Mouse (Mus musculus): ENCODE data around the gene Esx1. TPM values are rescaled to one million over a fixed set of nuclear protein-coding genes. Genes with fewer than 3 reads are reported as not detected.

Gene Esx1
- polyA plus RNA-seq, 1 experiment: 15.6 TPM

GRCm38 (mm10) chrX:137119675-137120423 lies 2.0 kb downstream of the Esx1 start:
- Histone ChIP-seq H3K27me3 (ENCODE audit: control insufficient read depth, insufficient read depth, low read length, poor library complexity, severe bottlenecking) (peaks cover 12% of the 10 kb centered on the region; the same call in 1 of the 2 replicates), H3K36me3 (ENCODE audit: control insufficient read depth, insufficient read depth, low read length, poor library complexity, severe bottlenecking) (no peaks in the 10 kb centered on the region), H3K9ac (ENCODE audit: low read depth, poor library complexity, severe bottlenecking) (peak overlapping the region; percentile 61), H3K4me3 (ENCODE audit: low read depth, low read length) (peak overlapping the region; percentile 75), H3K9me3 (replicated peaks; ENCODE audit: control insufficient read depth, insufficient read depth, low read length, poor library complexity, severe bottlenecking) (no peaks in the 10 kb centered on the region), H3K27ac (ENCODE audit: insufficient read depth, low read length) (no peak overlapping the region), H3K4me1 (ENCODE audit: control insufficient read depth, insufficient read depth, low read length) (no peaks in the 10 kb centered on the region)
- TF ChIP-seq CTCF (IDR thresholded peaks at IDR 0.05; ENCODE audit: low read depth, low read length): no peak
- no peak for TF ChIP-seq EP300 (IDR thresholded peaks at IDR 0.05; ENCODE audit: insufficient read depth, low read depth, low read length)
- TF ChIP-seq POLR2A (IDR thresholded peaks at IDR 0.05; ENCODE audit: insufficient read depth, low read length): no peak

- Histone ChIP-seq H3K4me3 (ENCODE audit: low read depth, low read length) (peak overlapping the region; percentile 75), H3K36me3 (ENCODE audit: control insufficient read depth, insufficient read depth, low read length, poor library complexity, severe bottlenecking) (no peaks in the 10 kb centered on the region), H3K4me1 (ENCODE audit: control insufficient read depth, insufficient read depth, low read length) (no peaks in the 10 kb centered on the region), H3K27me3 (ENCODE audit: control insufficient read depth, insufficient read depth, low read length, poor library complexity, severe bottlenecking) (peaks cover 12% of the 10 kb centered on the region; the same call in 1 of the 2 replicates), H3K9me3 (replicated peaks; ENCODE audit: control insufficient read depth, insufficient read depth, low read length, poor library complexity, severe bottlenecking) (no peaks in the 10 kb centered on the region), H3K9ac (ENCODE audit: low read depth, poor library complexity, severe bottlenecking) (peak overlapping the region; percentile 61), H3K27ac (ENCODE audit: insufficient read depth, low read length) (no peak overlapping the region)
- TF ChIP-seq CTCF (IDR thresholded peaks at IDR 0.05; ENCODE audit: low read depth, low read length) (peak; percentile 49), EP300 (IDR thresholded peaks at IDR 0.05; ENCODE audit: insufficient read depth, low read depth, low read length) (no peak)
These were observed 3.7 kb downstream of the Esx1 start for GRCm38 (mm10) chrX:137118097-137118746.

DNA sequence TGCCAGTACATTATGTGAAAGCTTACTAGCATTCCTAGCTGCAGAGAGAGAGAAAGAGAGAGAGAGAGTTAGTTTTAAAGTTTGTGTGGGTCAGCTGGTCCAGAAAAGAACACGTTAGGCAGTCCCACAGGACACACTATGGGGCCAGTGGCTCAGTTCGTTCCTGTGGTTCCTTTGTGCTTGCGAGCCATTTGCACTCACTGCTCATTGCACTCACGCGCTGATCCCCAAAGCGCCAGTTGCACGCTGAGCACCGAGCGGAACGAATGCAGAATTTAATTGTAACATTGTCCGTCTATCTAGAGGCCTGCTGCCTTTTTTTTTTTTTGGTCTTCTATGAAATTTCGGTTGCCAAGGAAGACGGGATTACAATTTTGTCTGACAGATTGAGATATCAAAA lies 15.4 kb downstream of the Esx1 start:
- H3K9ac ChIP-seq (ENCODE audit: low read depth, poor library complexity, severe bottlenecking): no peak overlapping the region
- H3K9me3 ChIP-seq (replicated peaks; ENCODE audit: control insufficient read depth, insufficient read depth, low read length, poor library complexity, severe bottlenecking): no peaks in the 10 kb centered on the region
- no peak overlapping the region for H3K4me3 ChIP-seq (ENCODE audit: low read depth, low read length)
- H3K27ac ChIP-seq (ENCODE audit: insufficient read depth, low read length): no peak overlapping the region
- no peak for TF ChIP-seq POLR2A (IDR thresholded peaks at IDR 0.05; ENCODE audit: insufficient read depth, low read length)
- no peak for TF ChIP-seq EP300 (IDR thresholded peaks at IDR 0.05; ENCODE audit: insufficient read depth, low read depth, low read length)
- TF ChIP-seq CTCF (IDR thresholded peaks at IDR 0.05; ENCODE audit: low read depth, low read length): no peak
- H3K4me1 ChIP-seq (ENCODE audit: control insufficient read depth, insufficient read depth, low read length): no peaks in the 10 kb centered on the region
- H3K36me3 ChIP-seq (ENCODE audit: control insufficient read depth, insufficient read depth, low read length, poor library complexity, severe bottlenecking): no peaks in the 10 kb centered on the region
- H3K27me3 ChIP-seq (ENCODE audit: control insufficient read depth, insufficient read depth, low read length, poor library complexity, severe bottlenecking): no peaks in the 10 kb centered on the region; the same call in 1 of the 2 replicates

GRCm38 (mm10) chrX:137104531-137104930 lies 17.4 kb downstream of the Esx1 start:
- Histone ChIP-seq H3K36me3 (ENCODE audit: control insufficient read depth, insufficient read depth, low read length, poor library complexity, severe bottlenecking) (no peaks in the 10 kb centered on the region), H3K4me3 (ENCODE audit: low read depth, low read length) (no peak overlapping the region), H3K27me3 (ENCODE audit: control insufficient read depth, insufficient read depth, low read length, poor library complexity, severe bottlenecking) (no peaks in the 10 kb centered on the region; the same call in 1 of the 2 replicates), H3K27ac (ENCODE audit: insufficient read depth, low read length) (no peak overlapping the region), H3K9ac (ENCODE audit: low read depth, poor library complexity, severe bottlenecking) (no peak overlapping the region), H3K4me1 (ENCODE audit: control insufficient read depth, insufficient read depth, low read length) (no peaks in the 10 kb centered on the region), H3K9me3 (replicated peaks; ENCODE audit: control insufficient read depth, insufficient read depth, low read length, poor library complexity, severe bottlenecking) (no peaks in the 10 kb centered on the region)
- TF ChIP-seq CTCF (IDR thresholded peaks at IDR 0.05; ENCODE audit: low read depth, low read length) (no peak), POLR2A (IDR thresholded peaks at IDR 0.05; ENCODE audit: insufficient read depth, low read length) (no peak), EP300 (IDR thresholded peaks at IDR 0.05; ENCODE audit: insufficient read depth, low read depth, low read length) (no peak)

Other genes with a start within 250 kb of the Esx1 start
- gene H2bfm, start 194.8 kb downstream of the Esx1 start, polyA plus RNA-seq (2011; ENCODE audit: insufficient read depth, insufficient read length, low read depth, missing spikeins): not detected in 2 replicates
- 24.3 and 34.1 TPM in 2 replicates for gene Tmsb15b2, start 146.6 kb downstream of the Esx1 start, polyA plus RNA-seq (2011; ENCODE audit: insufficient read depth, insufficient read length, low read depth, missing spikeins)
- gene Tmsb15l, start 145.2 kb downstream of the Esx1 start, polyA plus RNA-seq (2011; ENCODE audit: insufficient read depth, insufficient read length, low read depth, missing spikeins): 1.4 TPM in 1 of 2 replicates, not detected in the other
- 38.2 and 38.7 TPM in 2 replicates for gene Tmsb15b1, start 145.2 kb downstream of the Esx1 start, polyA plus RNA-seq (2011; ENCODE audit: insufficient read depth, insufficient read length, low read depth, missing spikeins)
- gene Zcchc18, start 128.9 kb downstream of the Esx1 start, polyA plus RNA-seq (2011; ENCODE audit: insufficient read depth, insufficient read length, low read depth, missing spikeins): 2.2 and 2.4 TPM in 2 replicates
- 11.6 and 14.0 TPM in 2 replicates for gene Slc25a53, start 83.8 kb downstream of the Esx1 start, polyA plus RNA-seq (2011; ENCODE audit: insufficient read depth, insufficient read length, low read depth, missing spikeins)
- gene Fam199x, start 72.5 kb downstream of the Esx1 start, polyA plus RNA-seq (2011; ENCODE audit: insufficient read depth, insufficient read length, low read depth, missing spikeins): 12.2 and 12.9 TPM in 2 replicates

All from ES-Bruce4 (cell line).